Mouse (Mus musculus) brain, embryonic 14.5 days (tissue): ENCODE measurements around the gene Mgll. TPM values are rescaled to one million over a fixed set of nuclear protein-coding genes. Genes with fewer than 3 reads are reported as not detected.
A peak's percentile ranks its signal among the peaks of the same experiment; 100 is the strongest.

Experiments used
- DNase-seq: peaks from one replicate; pipeline ENCODE4 v3.0.0-alpha.2; 2011; ENCODE audit warnings: low read depth
- CTCF ChIP-seq: fragments of 200-500 bp; IDR thresholded peaks from 2 replicates; pipeline ENCODE4 v1.5.1; 2012; ENCODE audit warnings: inconsistent platforms, mild to moderate bottlenecking, moderate library complexity, borderline replicate concordance; ENCODE audit not compliant: insufficient read depth, insufficient read length; ENCODE audit errors: extremely low read depth
- POLR2A ChIP-seq: fragments of 200-500 bp; IDR thresholded peaks from 2 replicates; pipeline ENCODE4 v1.6.1; 2012; ENCODE audit warnings: mild to moderate bottlenecking, inconsistent platforms, borderline replicate concordance; ENCODE audit not compliant: poor library complexity, insufficient read depth, insufficient read length, severe bottlenecking; ENCODE audit errors: extremely low read depth
- polyA plus RNA-seq: library from polyadenylated mRNA; depleted of rRNA; stranded (reverse); fragments of >200 nt; gene quantifications from 2 replicates; pipeline ENCODE4 v1.2.3, GENCODE M21; 2012

Gene Mgll
- polyA plus RNA-seq, 1 experiment = 8.8 TPM

DNA sequence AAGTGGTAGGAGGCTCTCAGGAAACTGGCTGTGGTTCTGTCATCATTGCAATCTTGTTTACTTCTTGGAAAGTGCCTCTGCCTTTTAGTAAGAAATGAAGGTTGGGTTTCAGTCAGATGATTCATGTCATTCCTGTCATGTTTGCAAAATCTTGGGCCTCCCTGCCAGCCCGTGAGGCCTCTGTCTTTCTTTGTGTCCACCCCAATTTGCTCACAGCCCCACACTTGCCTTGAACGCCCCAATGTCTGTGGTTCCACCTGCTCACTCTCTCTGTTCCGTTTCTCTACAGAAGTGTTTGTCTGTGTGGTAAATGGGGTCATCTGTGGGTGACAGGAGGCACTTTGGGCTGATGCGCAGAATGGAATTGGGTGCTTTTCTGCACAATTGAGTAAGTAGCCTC lies 32.8 kb downstream of the Mgll start:
- DNase-seq = no peak
- no peak for TF ChIP-seq POLR2A
- no peak for TF ChIP-seq CTCF

DNA sequence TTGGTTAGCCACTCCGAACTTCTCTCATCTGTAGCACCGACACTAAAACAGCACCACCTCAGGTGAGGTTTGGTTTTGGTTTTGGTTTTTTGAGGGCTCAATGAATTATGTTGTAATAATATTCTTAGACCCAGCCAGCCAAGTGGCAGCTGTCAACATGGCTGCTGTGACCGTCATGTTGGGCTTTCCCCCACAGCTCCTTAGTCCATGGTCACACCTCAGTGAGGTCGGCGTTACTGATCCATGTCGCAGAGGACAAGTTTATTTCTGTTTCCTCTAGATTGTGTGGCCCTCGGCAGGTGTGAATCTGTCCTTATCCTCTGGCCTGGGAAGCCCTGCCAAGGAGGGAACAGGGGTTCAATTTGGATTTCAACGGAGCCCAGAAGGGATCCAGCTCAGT lies 33.9 kb downstream of the Mgll start:
- TF ChIP-seq POLR2A = no peak
- no peak for TF ChIP-seq CTCF

DNA sequence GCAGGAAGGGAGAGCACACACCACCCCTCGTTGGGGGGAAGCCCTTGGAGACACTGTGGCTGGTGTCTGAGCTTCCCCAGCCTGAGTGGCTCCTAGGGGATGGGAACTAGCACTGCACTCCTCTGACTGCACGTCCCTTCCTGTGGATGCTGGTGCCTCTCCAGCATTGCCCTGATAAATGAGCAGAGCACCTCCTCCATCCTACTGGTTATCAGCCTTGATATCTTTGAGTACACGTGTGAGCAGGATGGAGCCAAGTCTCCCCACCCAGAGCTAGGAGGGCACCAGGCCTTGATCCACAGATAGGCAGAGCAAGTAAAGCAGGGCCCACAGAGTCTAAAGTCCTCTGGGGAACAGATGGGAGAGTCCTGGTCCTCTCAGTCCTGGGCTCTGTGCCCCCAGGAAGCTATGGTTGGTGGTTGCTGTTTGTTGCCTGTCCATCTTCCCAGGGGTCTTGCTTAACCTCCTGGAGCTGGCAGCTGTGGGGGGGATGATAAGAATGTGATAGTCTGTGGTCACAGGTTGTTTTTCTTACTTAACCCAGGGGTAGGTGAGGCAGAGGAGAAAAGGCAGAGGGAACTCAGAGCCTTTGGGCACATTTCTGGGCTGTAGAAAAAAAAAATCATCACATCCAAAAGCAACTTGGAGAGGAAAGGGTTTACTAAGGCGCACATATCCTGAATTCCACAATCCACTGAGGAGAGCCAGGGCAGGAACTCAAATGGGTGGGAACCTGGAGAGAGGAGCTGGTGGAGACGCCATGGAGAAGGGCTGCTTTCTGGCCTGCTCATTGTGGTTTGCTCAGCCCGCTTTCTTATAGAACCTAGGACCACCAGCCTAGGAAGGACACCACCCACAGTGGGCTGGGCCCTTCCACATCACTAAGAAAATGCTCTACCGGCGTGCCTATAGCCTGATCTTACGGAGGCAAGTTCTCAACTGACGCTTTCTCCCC lies 34.6 kb downstream of the Mgll start:
- TF ChIP-seq CTCF = no peak
- no peak for TF ChIP-seq POLR2A
- no peak for DNase-seq

More for the DNA sequence above, 33.9 kb downstream of the Mgll start:
- no peak for DNase-seq

DNA sequence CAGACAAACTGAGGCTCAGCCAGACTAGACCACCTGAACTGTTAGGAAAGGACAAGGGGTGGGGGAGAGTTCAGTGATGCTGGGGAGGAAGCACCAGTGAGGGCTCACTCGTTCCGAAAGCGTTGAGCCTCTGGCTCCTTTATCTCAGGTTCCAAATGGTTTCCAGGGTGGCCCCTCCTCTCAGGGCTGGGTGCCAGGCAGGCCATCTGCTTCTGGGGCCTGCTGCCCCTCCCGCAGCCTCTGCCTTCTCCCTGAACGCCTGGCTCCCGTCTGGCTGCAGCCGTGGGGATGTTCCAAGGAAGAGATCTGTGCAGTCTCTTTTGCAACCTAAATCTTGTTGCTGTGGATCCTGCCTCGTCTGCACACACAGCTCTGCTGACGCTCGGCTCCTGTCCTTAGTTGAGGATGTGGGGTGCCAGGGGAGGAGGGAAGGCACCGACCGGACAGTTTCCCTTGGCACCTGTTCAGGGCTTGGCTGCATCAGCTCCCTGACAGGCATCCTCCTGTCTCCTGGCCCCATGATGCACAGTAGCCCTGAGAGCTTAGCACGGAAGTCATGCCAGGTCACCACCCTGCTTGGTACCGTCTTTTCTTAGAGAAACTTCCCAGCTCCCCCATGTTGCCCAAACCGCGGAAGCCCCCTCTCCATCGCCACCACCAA lies 35.7 kb downstream of the Mgll start:
- TF ChIP-seq CTCF = no peak
- TF ChIP-seq POLR2A = no peak
- peak; percentile 92 for DNase-seq

DNA sequence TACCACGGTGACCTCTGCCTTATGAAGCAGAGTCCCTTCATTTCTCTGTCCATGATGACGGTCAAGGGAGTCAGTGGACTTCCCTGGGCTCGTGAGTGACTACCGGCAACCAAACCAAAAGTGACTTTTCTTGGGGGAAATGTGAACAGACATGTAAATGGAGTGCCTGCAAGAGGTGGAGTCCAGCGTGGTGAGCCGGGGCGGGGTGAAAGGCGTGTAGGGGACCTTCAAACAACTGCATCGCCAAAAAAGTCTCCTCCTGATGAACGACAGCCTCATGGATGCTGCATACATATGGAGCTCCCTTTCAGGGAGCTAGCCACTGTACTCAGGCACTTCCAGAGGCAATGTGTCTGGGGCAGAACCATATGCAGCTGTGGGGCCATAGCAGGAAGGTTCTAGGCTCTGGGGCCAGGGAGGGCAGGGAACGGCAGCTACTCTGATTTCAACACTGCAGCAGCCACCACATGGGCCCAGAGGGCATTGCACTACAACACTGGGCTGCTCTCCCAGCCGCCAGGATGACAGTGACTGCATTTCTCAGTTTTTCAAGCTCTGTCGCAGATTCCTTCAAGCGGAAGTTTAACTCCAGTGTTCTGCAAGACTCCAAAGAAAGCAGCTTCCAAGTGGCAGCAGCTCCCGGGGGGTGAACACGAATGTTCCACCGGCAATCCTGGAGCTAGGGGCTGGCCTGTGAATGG lies 36.9 kb downstream of the Mgll start:
- DNase-seq = peak; percentile 66
- TF ChIP-seq POLR2A = no peak
- TF ChIP-seq CTCF = peak; percentile 7; the same call in 1 of the 2 replicates

DNA sequence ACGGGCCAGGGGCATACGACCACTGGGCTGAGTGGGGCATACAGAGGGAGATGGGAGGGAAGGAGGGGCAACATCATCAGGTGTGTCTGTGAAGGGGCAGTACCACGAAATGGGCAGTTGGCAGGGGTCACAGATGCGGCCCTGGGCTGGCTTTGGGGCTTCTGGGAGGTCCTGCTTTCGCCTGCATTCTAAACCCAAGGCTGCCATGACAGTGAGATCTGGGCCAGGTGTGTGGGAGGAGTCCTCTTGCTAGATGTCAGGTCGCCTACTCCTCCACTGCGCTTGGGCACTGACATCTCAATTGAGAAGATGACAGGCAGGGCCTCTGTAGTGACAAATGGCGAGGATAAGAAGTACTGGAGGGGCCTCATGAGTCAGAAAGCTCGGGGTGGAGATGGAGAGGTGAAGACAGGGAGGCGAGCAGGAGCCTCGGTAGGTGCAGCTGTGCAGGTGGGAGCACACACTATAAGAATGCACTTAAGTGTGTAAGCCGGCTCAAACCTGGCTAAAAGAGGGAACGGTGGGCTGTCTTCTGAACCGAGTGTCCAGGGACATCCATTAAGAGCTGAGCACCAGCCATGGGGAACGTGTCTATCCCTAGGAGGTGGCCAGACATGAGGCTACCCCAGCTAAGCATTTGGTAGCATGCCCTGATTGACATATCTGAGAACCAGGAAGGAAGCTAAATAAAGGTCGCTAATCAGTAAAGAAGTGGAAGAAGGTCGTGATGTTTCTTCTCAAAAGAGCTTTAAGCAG lies 37.6 kb downstream of the Mgll start:
- no peak for DNase-seq
- no peak for TF ChIP-seq POLR2A
- no peak for TF ChIP-seq CTCF

DNA sequence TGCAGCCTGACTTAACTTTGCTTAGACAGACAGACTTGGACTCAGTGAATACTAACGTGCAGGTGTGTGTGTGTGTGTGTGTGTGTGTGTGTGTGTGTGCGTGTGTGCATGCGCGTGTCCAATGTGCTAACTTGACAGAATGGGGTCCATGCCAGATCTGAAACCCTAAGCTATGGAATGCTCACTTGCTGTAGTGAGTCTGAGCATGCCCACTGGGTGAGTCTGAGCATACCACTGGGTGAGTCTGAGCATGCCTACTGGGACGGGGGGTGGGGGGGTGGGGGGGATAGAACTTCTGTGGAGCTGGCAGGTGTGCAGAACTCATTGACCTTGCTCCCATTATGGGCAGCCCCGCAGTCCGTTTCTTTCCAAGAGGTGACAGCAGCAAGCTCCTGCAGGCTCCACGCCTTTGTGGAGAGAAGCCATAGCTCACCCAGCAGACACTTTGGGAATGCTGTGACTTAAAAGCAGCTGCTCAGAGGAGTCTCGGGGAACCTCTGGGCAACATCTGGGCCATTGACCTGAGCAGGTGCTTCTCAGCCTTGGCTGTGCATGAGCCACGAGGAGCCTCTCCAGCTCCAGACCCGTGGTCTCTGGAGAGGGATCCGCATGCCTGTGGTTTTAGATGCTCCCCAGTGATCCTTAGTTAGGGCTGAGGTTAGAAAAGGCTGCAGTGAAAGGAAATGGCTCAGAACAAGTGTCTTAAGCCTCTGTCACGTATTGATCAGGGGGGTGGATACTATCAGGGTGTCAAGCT lies 38.4 kb downstream of the Mgll start:
- TF ChIP-seq CTCF (no peak), POLR2A (no peak)
- no peak for DNase-seq

DNA sequence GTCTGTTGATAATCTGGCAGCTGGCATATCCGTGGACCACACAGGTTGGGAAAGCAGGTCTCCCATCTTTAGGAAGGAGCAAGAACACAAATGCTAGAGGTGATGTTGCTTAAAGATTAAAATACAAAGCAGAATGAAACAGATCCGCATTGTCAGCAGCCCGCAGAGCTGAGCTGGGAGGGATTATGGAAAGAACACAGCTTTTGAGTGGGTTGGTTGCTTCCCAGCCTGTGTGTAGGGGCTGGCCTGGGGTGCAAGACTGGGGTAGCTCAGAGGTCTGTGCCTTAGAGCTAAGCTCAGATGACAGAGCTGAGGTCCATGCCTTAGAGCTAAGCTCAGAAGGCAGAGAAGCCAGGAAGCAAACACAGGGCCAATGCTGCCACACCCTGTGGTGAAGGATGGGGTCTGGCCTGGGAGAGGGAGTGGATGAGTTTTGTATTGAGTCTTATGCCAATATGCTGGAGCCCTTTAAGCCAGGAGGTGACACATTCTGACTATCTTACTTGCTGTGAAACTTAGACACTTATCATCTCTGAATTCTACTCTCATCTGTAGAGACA lies 39.4 kb downstream of the Mgll start:
- no peak for DNase-seq
- TF ChIP-seq POLR2A (no peak), CTCF (no peak)

DNA sequence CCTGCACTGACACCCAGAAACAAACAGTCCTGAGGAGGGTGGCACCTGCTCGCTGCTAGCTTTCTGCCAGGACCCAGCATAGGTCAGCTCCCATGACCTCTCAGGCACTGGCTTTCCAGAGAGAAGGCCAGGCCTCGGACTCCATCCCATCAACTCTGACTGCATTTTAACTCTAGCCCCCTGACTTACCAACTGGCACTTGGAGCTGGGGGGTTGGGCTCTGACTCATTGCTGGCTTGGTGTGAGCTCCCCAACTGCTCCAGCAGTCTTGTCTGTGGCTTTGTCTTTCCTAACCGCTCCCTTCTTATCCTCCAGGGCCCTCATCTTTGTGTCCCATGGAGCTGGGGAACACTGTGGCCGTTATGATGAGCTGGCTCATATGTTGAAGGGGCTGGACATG lies 40.1 kb downstream of the Mgll start:
- TF ChIP-seq CTCF = no peak
- no peak for TF ChIP-seq POLR2A
- no peak for DNase-seq

DNA sequence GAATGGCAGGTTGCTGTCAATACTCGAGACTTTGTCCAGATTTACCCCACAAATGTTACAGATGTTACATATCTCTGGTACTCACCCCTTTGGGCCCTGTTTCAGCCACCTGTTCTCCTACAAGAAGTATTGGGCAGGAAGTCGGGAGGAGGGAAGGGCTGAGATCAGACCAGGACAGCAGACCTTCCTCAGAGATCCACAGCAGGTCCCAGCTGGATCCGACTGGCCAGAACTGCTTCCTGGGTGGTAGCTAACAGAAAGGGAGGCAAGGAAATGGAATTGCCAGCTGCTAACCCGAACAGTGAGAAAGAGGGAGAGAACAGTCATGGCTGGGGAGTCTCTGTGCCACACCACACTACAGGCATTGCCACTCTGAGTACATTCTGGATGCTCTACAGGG lies 43.5 kb downstream of the Mgll start:
- no peak for TF ChIP-seq POLR2A
- no peak for DNase-seq
